Mouse (Mus musculus) heart, adult 8-10 months (tissue): ENCODE results near the gene Nectin2. TPM values are rescaled to one million over a fixed set of nuclear protein-coding genes. Genes with fewer than 3 reads are reported as not detected.
A peak's percentile ranks its signal among the peaks of the same experiment; 100 is the strongest.

Experiments
- DNase-seq: peaks from one replicate; pipeline ENCODE4 v3.0.0; 2022; ENCODE audit warnings: low spot score
- total RNA-seq, 4 experiments: library from RNA; stranded (reverse); gene quantifications; 2 replicates each; pipeline ENCODE4 v1.2.4; 2022

Nectin2 gene
- total RNA-seq, 4 experiments from 2014 or later: 24.8 to 37.3 (median 34.9) TPM

GRCm38 (mm10) chr7:19769434-19770374 is 19.4 kb upstream of the Nectin2 start:
- no peak for DNase-seq

GRCm38 (mm10) chr7:19769001-19769400 is 18.7 kb upstream of the Nectin2 start:
- DNase-seq: no peak

GRCm38 (mm10) chr7:19768251-19768650 is 18.0 kb upstream of the Nectin2 start:
- DNase-seq: no peak

GRCm38 (mm10) chr7:19764581-19764980 is 14.3 kb upstream of the Nectin2 start:
- no peak for DNase-seq

GRCm38 (mm10) chr7:19763829-19764477 is 13.7 kb upstream of the Nectin2 start:
- no peak for DNase-seq

- no peak for DNase-seq
Observed at GRCm38 (mm10) chr7:19762283-19762682, 12.0 kb upstream of the Nectin2 start.

GRCm38 (mm10) chr7:19760021-19760420 is 9.7 kb upstream of the Nectin2 start:
- no peak for DNase-seq

- DNase-seq: no peak
Observed at GRCm38 (mm10) chr7:19758623-19759022, 8.3 kb upstream of the Nectin2 start.

- peak; percentile 89 for DNase-seq
Observed at GRCm38 (mm10) chr7:19755851-19756786, 5.8 kb upstream of the Nectin2 start.

- no peak for DNase-seq
Observed at GRCm38 (mm10) chr7:19755008-19755407, 4.7 kb upstream of the Nectin2 start.

GRCm38 (mm10) chr7:19754065-19754464 is 3.8 kb upstream of the Nectin2 start:
- DNase-seq: no peak

- peak; percentile 56 for DNase-seq
Observed at GRCm38 (mm10) chr7:19753587-19753986, 3.3 kb upstream of the Nectin2 start.

GRCm38 (mm10) chr7:19752652-19753051 is 2.4 kb upstream of the Nectin2 start:
- DNase-seq: no peak

- DNase-seq: no peak
Observed at GRCm38 (mm10) chr7:19751070-19751383, 744 bp upstream of the Nectin2 start.

GRCm38 (mm10) chr7:19749389-19750216 is 680 bp downstream of the Nectin2 start:
- DNase-seq: peak; percentile 96

- no peak for DNase-seq
Observed at GRCm38 (mm10) chr7:19748219-19749195, 1.8 kb downstream of the Nectin2 start.

GRCm38 (mm10) chr7:19747420-19748218 is 2.7 kb downstream of the Nectin2 start:
- DNase-seq: no peak

GRCm38 (mm10) chr7:19746426-19747201 is 3.7 kb downstream of the Nectin2 start:
- DNase-seq: no peak
